Mouse (Mus musculus) limb, embryonic 13.5 days (tissue): ENCODE results near the gene Abcg4. TPM values are rescaled to one million over a fixed set of nuclear protein-coding genes. Genes with fewer than 3 reads are reported as not detected.
"Not testable (repeated sequence)": the region's sequence is repeated elsewhere in the genome, so short reads cannot be mapped to it uniquely, and the experiment has no call there.

ENCODE experiments used
- ATAC-seq: fragments of 200-750 bp; cut with Nextera tagmentation; 2 replicates; pipeline ENCODE4 v1.8.0; 2017; ENCODE audit warnings: low read depth, moderate number of reproducible peaks, moderate TSS enrichment; ENCODE audit not compliant: low FRiP score
- H3K27ac ChIP-seq: fragments of 300-500 bp; sonication (generic); 2 replicates; pipeline ENCODE4 v1.5.1; 2015; ENCODE audit warnings: inconsistent platforms, mild to moderate bottlenecking, moderate library complexity
- H3K27me3 ChIP-seq: fragments of 300-500 bp; sonication (generic); 2 replicates; pipeline ENCODE4 v1.6.1; 2015; ENCODE audit warnings: mild to moderate bottlenecking, inconsistent platforms
- H3K36me3 ChIP-seq: fragments of 300-500 bp; sonication (generic); 2 replicates; pipeline ENCODE4 v1.6.1; 2015; ENCODE audit warnings: inconsistent platforms, mild to moderate bottlenecking, moderate library complexity
- H3K4me1 ChIP-seq: fragments of 300-500 bp; sonication (generic); 2 replicates; pipeline ENCODE4 v1.6.1; 2015; ENCODE audit warnings: inconsistent platforms
- H3K4me2 ChIP-seq: fragments of 300-500 bp; sonication (generic); replicated peaks from 2 replicates; pipeline ENCODE4 v1.6.1; 2015; ENCODE audit warnings: inconsistent platforms, mild to moderate bottlenecking, moderate library complexity
- H3K4me3 ChIP-seq: fragments of 300-500 bp; sonication (generic); 2 replicates; pipeline ENCODE4 v1.5.1; 2015; ENCODE audit warnings: moderate library complexity, mild to moderate bottlenecking, inconsistent platforms
- H3K9ac ChIP-seq: fragments of 300-500 bp; sonication (generic); 2 replicates; pipeline ENCODE4 v1.6.1; 2015; ENCODE audit warnings: mild to moderate bottlenecking, inconsistent platforms
- H3K9me3 ChIP-seq: fragments of 300-500 bp; sonication (generic); 2 replicates; pipeline ENCODE4 v1.6.1; 2016; ENCODE audit warnings: inconsistent platforms
- WGBS: fragments of 180-500 bp; shearing (Covaris S2); methylation state at CpG from one replicate; pipeline ENCODE4 v1.1.7; 2015; 5-methylcytosine and 5-hydroxymethylcytosine counted together
- polyA plus RNA-seq: library from polyadenylated mRNA; unstranded; fragments of >200 nt; fragmentation: Nextera tagmentation; extraction: Ambion mirVana; gene quantifications from 2 replicates; pipeline ENCODE4 v1.2.1, GENCODE M21; 2015

The Abcg4 gene
- polyA plus RNA-seq, result 7.3 and 7.4 TPM in 2 replicates

- H3K4me1 ChIP-seq, result peaks cover 21% of the 10 kb centered on the region
- H3K4me2 ChIP-seq, result peak within 1 kb of the TSS; percentile 93
- no peaks in the 10 kb centered on the region for H3K9me3 ChIP-seq
- H3K27ac ChIP-seq, result no peak within 1 kb of the TSS
- peak within 1 kb of the TSS; percentile 85 for H3K4me3 ChIP-seq
- WGBS, result 2% methylated on average over 38 of the region's 38 CpGs
- H3K36me3 ChIP-seq, result peaks cover 32% of the 10 kb centered on the region
- H3K27me3 ChIP-seq, result peaks cover 43% of the 10 kb centered on the region
- H3K9ac ChIP-seq, result peak within 1 kb of the TSS; percentile 89
- ATAC-seq, result peak; percentile 26
Measured at GRCm38 (mm10) chr9:44288076-44288958, at the start of gene Abcg4. Gene Abcg4, minus strand, starts transcription at chr9:44288615.

GRCm38 (mm10) chr9:44337436-44338169, 49.2 kb upstream of the Abcg4 start:
- H3K36me3 ChIP-seq, result peaks cover 61% of the 10 kb centered on the region
- peak overlapping the region; percentile 92 for H3K4me3 ChIP-seq

GRCm38 (mm10) chr9:44336964-44337363, 48.5 kb upstream of the Abcg4 start:
- peaks cover 20% of the 10 kb centered on the region for H3K4me1 ChIP-seq
- H3K9me3 ChIP-seq, result no peaks in the 10 kb centered on the region
- peak overlapping the region; percentile 92 for H3K4me3 ChIP-seq
- 76% methylated on average over 3 of the region's 3 CpGs for WGBS
- H3K4me2 ChIP-seq, result peak overlapping the region; percentile 73
- H3K27me3 ChIP-seq, result no peaks in the 10 kb centered on the region
- peak overlapping the region; percentile 99 for H3K9ac ChIP-seq
- H3K36me3 ChIP-seq, result peaks cover 67% of the 10 kb centered on the region
- H3K27ac ChIP-seq, result peak overlapping the region; percentile 48; the same call in 1 of the 2 replicates
- ATAC-seq, result no peak

More at GRCm38 (mm10) chr9:44337436-44338169, 49.2 kb upstream of the Abcg4 start:
- H3K4me1 ChIP-seq, result peaks cover 20% of the 10 kb centered on the region
- peak overlapping the region; percentile 99; the same call in 1 of the 2 replicates for H3K9ac ChIP-seq
- H3K9me3 ChIP-seq, result no peaks in the 10 kb centered on the region
- H3K4me2 ChIP-seq, result peak overlapping the region; percentile 73
- ATAC-seq, result no peak
- H3K27me3 ChIP-seq, result no peaks in the 10 kb centered on the region
- H3K27ac ChIP-seq, result 0 out of 2 replicates have a peak overlapping the region, but pooled peaks have one; percentile 28
- 75% methylated on average over 9 of the region's 9 CpGs for WGBS

- ATAC-seq, H3K9me3 ChIP-seq, H3K27me3 ChIP-seq: not testable (repeated sequence)
- Histone ChIP-seq H3K27ac (peak overlapping the region; percentile 48; the same call in 1 of the 2 replicates), H3K36me3 (peaks cover 70% of the 10 kb centered on the region), H3K4me1 (peaks cover 20% of the 10 kb centered on the region), H3K9ac (peak overlapping the region; percentile 99), H3K4me3 (peak overlapping the region; percentile 92), H3K4me2 (peak overlapping the region; percentile 73)
- WGBS, result 33% methylated on average over 4 of the region's 4 CpGs
Measured at GRCm38 (mm10) chr9:44336513-44336912, 48.1 kb upstream of the Abcg4 start.

- peak overlapping the region; percentile 73 for H3K4me2 ChIP-seq
- H3K36me3 ChIP-seq, result peaks cover 70% of the 10 kb centered on the region
- H3K9me3 ChIP-seq, result no peaks in the 10 kb centered on the region
- peak overlapping the region; percentile 99 for H3K9ac ChIP-seq
- H3K4me3 ChIP-seq, result peak overlapping the region; percentile 92
- H3K27me3 ChIP-seq, result no peaks in the 10 kb centered on the region
- no peak for ATAC-seq
- 2% methylated on average over 5 of the region's 5 CpGs for WGBS
- H3K4me1 ChIP-seq, result peaks cover 20% of the 10 kb centered on the region
- H3K27ac ChIP-seq, result peak overlapping the region; percentile 97; the same call in 1 of the 2 replicates
Measured at GRCm38 (mm10) chr9:44336093-44336406, 47.6 kb upstream of the Abcg4 start.

- H3K36me3 ChIP-seq, result peaks cover 70% of the 10 kb centered on the region
- H3K27ac ChIP-seq, result peak overlapping the region; percentile 97
- no peaks in the 10 kb centered on the region for H3K27me3 ChIP-seq
- no peaks in the 10 kb centered on the region for H3K9me3 ChIP-seq
- 0% methylated on average over 50 of the region's 50 CpGs for WGBS
- 0 out of 2 replicates have a peak, but pooled peaks have one; percentile 4 for ATAC-seq
- H3K9ac ChIP-seq, result peak overlapping the region; percentile 99
- peak overlapping the region; percentile 92 for H3K4me3 ChIP-seq
- peaks cover 20% of the 10 kb centered on the region for H3K4me1 ChIP-seq
- peak overlapping the region; percentile 73 for H3K4me2 ChIP-seq
Measured at GRCm38 (mm10) chr9:44335331-44336092, 47.1 kb upstream of the Abcg4 start.

- Histone ChIP-seq H3K27me3 (no peaks in the 10 kb centered on the region), H3K9me3 (no peaks in the 10 kb centered on the region), H3K27ac (peak within 1 kb of the TSS; percentile 97), H3K4me2 (peak within 1 kb of the TSS; percentile 73), H3K4me3 (peak within 1 kb of the TSS; percentile 92), H3K4me1 (peaks cover 20% of the 10 kb centered on the region), H3K9ac (peak within 1 kb of the TSS; percentile 99), H3K36me3 (peaks cover 74% of the 10 kb centered on the region)
- under 1% methylated on average over 91 of the region's 91 CpGs for WGBS
- peak; percentile 97 for ATAC-seq
Measured at GRCm38 (mm10) chr9:44334396-44335330, 46.2 kb upstream of the Abcg4 start, which contains the start of gene H2afx. Gene H2afx, plus strand, starts transcription at chr9:44334694.

- Histone ChIP-seq H3K4me2 (no peak overlapping the region), H3K4me3 (no peak overlapping the region), H3K9ac (no peak overlapping the region), H3K9me3 (no peaks in the 10 kb centered on the region), H3K4me1 (peaks cover 21% of the 10 kb centered on the region), H3K27me3 (no peaks in the 10 kb centered on the region), H3K36me3 (peaks cover 73% of the 10 kb centered on the region), H3K27ac (no peak overlapping the region)
- 97% methylated on average over 13 of the region's 13 CpGs for WGBS
- no peak for ATAC-seq
Measured at GRCm38 (mm10) chr9:44332918-44333638, 44.7 kb upstream of the Abcg4 start.

- Histone ChIP-seq H3K27ac (no peak overlapping the region), H3K36me3 (peaks cover 57% of the 10 kb centered on the region), H3K27me3 (no peaks in the 10 kb centered on the region), H3K4me3 (no peak overlapping the region), H3K4me1 (peaks cover 12% of the 10 kb centered on the region), H3K4me2 (no peak overlapping the region), H3K9me3 (no peaks in the 10 kb centered on the region), H3K9ac (no peak overlapping the region)
- no peak for ATAC-seq
- 87% methylated on average over 6 of the region's 6 CpGs for WGBS
Measured at GRCm38 (mm10) chr9:44330736-44331135, 42.3 kb upstream of the Abcg4 start.

- Histone ChIP-seq H3K27ac (no peak overlapping the region), H3K4me2 (peak overlapping the region; percentile 89), H3K9me3 (no peaks in the 10 kb centered on the region), H3K36me3 (peaks cover 46% of the 10 kb centered on the region), H3K27me3 (no peaks in the 10 kb centered on the region), H3K9ac (peak overlapping the region; percentile 90), H3K4me3 (peak overlapping the region; percentile 79), H3K4me1 (peaks cover 13% of the 10 kb centered on the region)
- WGBS, result 89% methylated on average over 5 of the region's 5 CpGs
- ATAC-seq, result no peak
Measured at GRCm38 (mm10) chr9:44327926-44328325, 39.5 kb upstream of the Abcg4 start.
